Mouse (Mus musculus) spleen, adult 2 months (tissue): ENCODE results near the gene Catsper3. TPM values are rescaled to one million over a fixed set of nuclear protein-coding genes. Genes with fewer than 3 reads are reported as not detected.

ENCODE experiments used
- DNase-seq, 2 experiments: peaks; one replicate each; pipeline versions ENCODE4 v3.0.0 to v3.0.0-alpha.2; 2012 to 2021; ENCODE audit warnings: low spot score in 2 of 2, low read depth in 1 of 2
- H3K27ac ChIP-seq: fragments of 200-500 bp; 2 replicates; pipeline ENCODE4 v1.5.1; 2012; ENCODE audit warnings: low read length, inconsistent platforms; ENCODE audit not compliant: insufficient read depth
- H3K27me3 ChIP-seq: fragments of 200-500 bp; 2 replicates; pipeline ENCODE4 v1.6.1; 2012; ENCODE audit warnings: mild to moderate bottlenecking, moderate library complexity, low read length, inconsistent platforms; ENCODE audit not compliant: control insufficient read depth, insufficient read depth
- H3K36me3 ChIP-seq: fragments of 200-500 bp; 2 replicates; pipeline ENCODE4 v1.6.1; 2012; ENCODE audit warnings: mild to moderate bottlenecking, low read length, inconsistent platforms; ENCODE audit not compliant: control insufficient read depth, insufficient read depth
- H3K4me1 ChIP-seq: fragments of 200-500 bp; 2 replicates; pipeline ENCODE4 v1.6.1; 2011; ENCODE audit warnings: inconsistent platforms; ENCODE audit not compliant: control insufficient read depth, insufficient read depth, insufficient read length
- H3K4me3 ChIP-seq: fragments of 200-500 bp; 2 replicates; pipeline ENCODE4 v1.5.1; 2011; ENCODE audit warnings: mild to moderate bottlenecking, inconsistent platforms; ENCODE audit not compliant: insufficient read depth, insufficient read length; ENCODE audit errors: extremely low read depth
- CTCF ChIP-seq: fragments of 200-500 bp; IDR thresholded peaks from 2 replicates; pipeline ENCODE4 v1.5.1; 2011; ENCODE audit warnings: mild to moderate bottlenecking, inconsistent platforms; ENCODE audit not compliant: insufficient read depth, insufficient read length, insufficient replicate concordance; ENCODE audit errors: extremely low read depth
- POLR2A ChIP-seq: fragments of 200-500 bp; IDR thresholded peaks from 2 replicates; pipeline ENCODE4 v1.6.1; 2011; ENCODE audit warnings: low read depth, low read length, inconsistent platforms
- WGBS: fragments of 180-500 bp; shearing (Covaris S2); methylation state at CpG from one replicate; pipeline ENCODE4 v1.1.7; 2018; 5-methylcytosine and 5-hydroxymethylcytosine counted together
- polyA plus RNA-seq: library from polyadenylated mRNA; depleted of rRNA; stranded (reverse); fragments of >200 nt; gene quantifications from 2 replicates; pipeline ENCODE4 v1.2.3, GENCODE M21; 2012; rRNA removed

The Catsper3 gene
- polyA plus RNA-seq, result 0.06 TPM in 2 replicates

DNA sequence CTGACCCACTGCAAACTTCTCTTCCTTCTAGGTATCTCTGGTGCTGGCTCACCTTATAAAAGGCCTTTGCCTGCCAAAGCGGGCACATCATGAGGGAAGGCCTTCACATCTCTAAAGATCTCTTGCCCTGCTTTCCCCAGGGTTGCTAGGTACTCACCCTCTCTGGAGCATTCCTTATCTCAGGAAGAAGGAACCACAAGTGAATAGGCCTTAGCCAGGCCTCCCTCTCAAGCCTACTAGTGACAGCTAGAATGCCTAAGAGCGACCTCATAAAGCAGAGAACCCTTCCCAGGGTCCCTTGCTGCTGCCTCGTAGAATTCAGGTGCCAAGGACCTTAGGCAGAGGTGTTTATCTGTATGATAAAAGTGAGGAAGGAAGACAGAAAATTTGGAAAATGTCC is at the start of gene Catsper3:
TSS of gene Catsper3 (plus strand) at position 301 of the 400 bp plus-strand sequence.
- DNase-seq, result no peak
- Histone ChIP-seq H3K27me3 (no peaks in the 10 kb centered on the region), H3K36me3 (no peaks in the 10 kb centered on the region), H3K27ac (no peak within 1 kb of the TSS), H3K4me1 (no peaks in the 10 kb centered on the region), H3K4me3 (no peak within 1 kb of the TSS)
- TF ChIP-seq CTCF (no peak), POLR2A (no peak)
- WGBS, result 84% methylated on average over 3 of the region's 3 CpGs

GRCm38 (mm10) chr13:55737885-55738284 is 46.5 kb upstream of the Catsper3 start:
- H3K27me3 ChIP-seq, result no peaks in the 10 kb centered on the region
- H3K4me1 ChIP-seq, result no peaks in the 10 kb centered on the region
- no peak overlapping the region for H3K4me3 ChIP-seq
- WGBS, result 93% methylated on average over 8 of the region's 8 CpGs
- H3K36me3 ChIP-seq, result no peaks in the 10 kb centered on the region; the same call in 1 of the 2 replicates
- no peak for DNase-seq
- no peak overlapping the region for H3K27ac ChIP-seq
- TF ChIP-seq CTCF (no peak), POLR2A (no peak)

DNA sequence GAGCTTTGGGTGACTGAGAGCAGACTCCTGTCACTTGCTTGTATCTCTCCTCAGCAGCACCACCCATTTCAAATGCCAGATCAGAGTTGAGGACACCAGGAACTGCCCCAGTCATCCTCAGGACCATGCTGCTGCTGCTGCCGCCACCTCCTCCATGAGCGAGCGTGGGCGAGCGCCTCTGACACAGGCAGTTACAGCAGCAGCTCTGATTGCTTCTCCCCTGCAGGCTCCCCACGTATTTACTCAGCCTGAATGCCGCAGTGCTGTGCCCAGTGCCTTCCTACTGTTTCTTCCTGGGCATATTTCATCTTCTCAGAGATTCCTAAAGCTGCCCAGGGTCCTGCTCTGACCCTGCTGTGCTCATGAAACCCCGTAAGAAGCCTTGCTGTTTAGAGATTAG is 42.1 kb upstream of the Catsper3 start:
- Histone ChIP-seq H3K4me1 (no peaks in the 10 kb centered on the region), H3K27ac (no peak overlapping the region), H3K27me3 (no peaks in the 10 kb centered on the region), H3K36me3 (no peaks in the 10 kb centered on the region; the same call in 1 of the 2 replicates), H3K4me3 (no peak overlapping the region)
- TF ChIP-seq POLR2A, result no peak
- no peak for TF ChIP-seq CTCF
- 95% methylated on average over 8 of the region's 8 CpGs for WGBS
- DNase-seq, result no peak

DNA sequence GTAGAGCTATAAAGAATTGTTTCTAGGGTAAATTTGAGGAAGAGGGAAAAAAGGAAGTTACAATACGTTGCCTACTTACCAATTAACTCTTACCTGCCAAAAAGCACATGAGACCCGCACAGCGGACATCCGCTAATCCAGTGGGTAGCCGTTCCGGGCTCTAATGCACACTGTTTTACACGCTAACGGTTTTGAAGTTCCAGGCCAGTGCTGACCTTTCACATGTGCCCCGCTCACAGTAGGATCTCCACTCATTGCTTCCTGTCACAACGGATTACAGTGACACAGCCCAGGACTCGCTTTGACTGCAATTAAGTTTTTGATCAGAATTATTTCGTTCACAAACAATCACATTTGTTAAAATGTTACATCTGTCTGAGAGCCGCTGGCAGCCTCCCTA is 30.0 kb upstream of the Catsper3 start:
- Histone ChIP-seq H3K4me3 (no peak overlapping the region), H3K27me3 (no peaks in the 10 kb centered on the region), H3K36me3 (no peaks in the 10 kb centered on the region), H3K4me1 (no peaks in the 10 kb centered on the region), H3K27ac (no peak overlapping the region)
- no peak for DNase-seq
- TF ChIP-seq CTCF (no peak), POLR2A (no peak)
- WGBS, result 44% methylated on average over 13 of the region's 13 CpGs

DNA sequence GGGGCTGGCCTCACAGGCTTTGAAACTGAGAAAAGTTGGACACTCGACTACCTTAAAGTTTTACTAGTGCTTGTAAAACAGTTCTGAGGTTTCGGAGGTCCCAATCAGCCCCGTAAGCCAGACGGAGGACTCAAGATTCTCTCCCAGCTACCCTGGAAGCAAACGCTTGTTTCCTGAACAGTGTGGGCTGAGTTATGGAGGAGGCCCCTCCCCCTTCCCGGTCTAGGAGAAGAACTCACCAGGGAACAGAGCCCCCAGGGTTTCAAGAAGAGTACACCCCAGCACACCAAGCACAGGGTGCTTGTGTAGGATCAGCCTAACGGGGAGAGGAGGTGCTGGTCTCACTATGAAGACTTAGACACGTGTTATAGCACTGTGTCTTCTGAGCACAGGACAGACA is 27.6 kb upstream of the Catsper3 start:
- Histone ChIP-seq H3K27me3 (no peaks in the 10 kb centered on the region), H3K4me3 (no peak overlapping the region), H3K4me1 (no peaks in the 10 kb centered on the region), H3K36me3 (no peaks in the 10 kb centered on the region), H3K27ac (no peak overlapping the region)
- WGBS, result 70% methylated on average over 8 of the region's 8 CpGs
- TF ChIP-seq POLR2A (no peak), CTCF (no peak)
- DNase-seq, result no peak

DNA sequence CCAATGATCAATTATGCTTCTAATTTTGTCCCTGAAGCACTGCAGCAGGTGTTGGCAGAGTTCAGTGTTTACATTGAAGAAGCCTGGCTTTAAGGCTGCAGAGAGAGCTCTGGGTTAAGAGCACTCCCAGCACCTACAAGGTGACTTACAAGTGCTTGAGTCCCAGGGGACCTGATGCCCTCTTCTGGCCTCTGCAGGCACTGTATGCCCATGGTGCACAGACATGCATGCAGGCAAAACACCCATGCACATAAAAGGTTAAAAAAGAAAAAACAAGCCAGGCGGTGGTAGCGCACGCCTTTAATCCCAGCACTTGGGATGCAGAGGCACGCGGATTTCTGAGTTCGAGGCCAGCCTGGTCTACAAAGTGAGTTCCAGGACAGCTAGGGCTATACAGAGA is 26.7 kb upstream of the Catsper3 start:
- no peak for TF ChIP-seq CTCF
- no peak for TF ChIP-seq POLR2A
- DNase-seq, result no peak
- Histone ChIP-seq H3K36me3 (no peaks in the 10 kb centered on the region), H3K4me1 (no peaks in the 10 kb centered on the region), H3K27ac (no peak overlapping the region), H3K4me3 (no peak overlapping the region), H3K27me3 (no peaks in the 10 kb centered on the region)
- WGBS, result 99% methylated on average over 6 of the region's 6 CpGs

- WGBS, result 84% methylated on average over 10 of the region's 10 CpGs
- Histone ChIP-seq H3K4me1 (no peaks in the 10 kb centered on the region), H3K36me3 (no peaks in the 10 kb centered on the region), H3K27ac (no peak overlapping the region), H3K27me3 (no peaks in the 10 kb centered on the region), H3K4me3 (no peak overlapping the region)
- TF ChIP-seq CTCF (no peak), POLR2A (no peak)
- DNase-seq, result no peak
Observed at GRCm38 (mm10) chr13:55760576-55760975, 23.8 kb upstream of the Catsper3 start.
